Mouse (Mus musculus) cerebellum, postnatal 25 days (tissue): ENCODE data around the gene Gsk3b.
"Not testable (repeated sequence)": the region's sequence is repeated elsewhere in the genome, so short reads cannot be mapped to it uniquely, and the experiment has no call there.

Experiments
- DNase-seq, 2 experiments: peaks; one replicate each; pipeline ENCODE4 v3.0.0; 2021; ENCODE audit warnings: mixed read lengths in 2 of 2

Gsk3b gene

GRCm38 (mm10) chr16:38088629-38089446 lies at the start of gene Gsk3b:
Gene Gsk3b (plus strand): TSS chr16:38089001.
- peak; percentile 99 to 100 for DNase-seq

GRCm38 (mm10) chr16:38042160-38042559 lies 46.6 kb upstream of the Gsk3b start:
- DNase-seq: no peak

- DNase-seq: peak; percentile 66 to 77
Measured at GRCm38 (mm10) chr16:38044551-38044950, 44.2 kb upstream of the Gsk3b start.

- DNase-seq: peak; percentile 19 to 21
Measured at GRCm38 (mm10) chr16:38047781-38048558, 40.8 kb upstream of the Gsk3b start.

GRCm38 (mm10) chr16:38057898-38058297 lies 30.9 kb upstream of the Gsk3b start:
- no peak for DNase-seq

- no peak for DNase-seq
Measured at GRCm38 (mm10) chr16:38058836-38059235, 30.0 kb upstream of the Gsk3b start.

GRCm38 (mm10) chr16:38059631-38060030 lies 29.2 kb upstream of the Gsk3b start:
- DNase-seq: no peak

GRCm38 (mm10) chr16:38073859-38074631 lies 14.8 kb upstream of the Gsk3b start:
- not testable (repeated sequence) for DNase-seq

- DNase-seq: no peak
Measured at GRCm38 (mm10) chr16:38080201-38080600, 8.6 kb upstream of the Gsk3b start.

GRCm38 (mm10) chr16:38087231-38087630 lies 1.6 kb upstream of the Gsk3b start:
- DNase-seq: no peak

GRCm38 (mm10) chr16:38087645-38088125 lies 1.1 kb upstream of the Gsk3b start:
- DNase-seq: no peak

GRCm38 (mm10) chr16:38088126-38088628 lies 624 bp upstream of the Gsk3b start:
- DNase-seq: no peak

GRCm38 (mm10) chr16:38089447-38090170 lies 808 bp downstream of the Gsk3b start:
- peak in 1 of 2 experiments; percentile 79 for DNase-seq

GRCm38 (mm10) chr16:38090341-38091005 lies 1.7 kb downstream of the Gsk3b start:
- peak; percentile 27 to 36 for DNase-seq

- DNase-seq: no peak
Measured at GRCm38 (mm10) chr16:38091041-38091440, 2.2 kb downstream of the Gsk3b start.

- DNase-seq: no peak
Measured at GRCm38 (mm10) chr16:38091706-38092105, 2.9 kb downstream of the Gsk3b start.

GRCm38 (mm10) chr16:38092598-38092997 lies 3.8 kb downstream of the Gsk3b start:
- peak; percentile 42 to 54 for DNase-seq

- no peak for DNase-seq
Measured at GRCm38 (mm10) chr16:38095181-38095851, 6.5 kb downstream of the Gsk3b start.

GRCm38 (mm10) chr16:38097521-38097920 lies 8.7 kb downstream of the Gsk3b start:
- no peak for DNase-seq

- no peak for DNase-seq
Measured at GRCm38 (mm10) chr16:38099325-38099724, 10.5 kb downstream of the Gsk3b start.

- no peak for DNase-seq
Measured at GRCm38 (mm10) chr16:38100569-38100968, 11.8 kb downstream of the Gsk3b start.
